Mouse (Mus musculus): ENCODE results near the gene Wnt16.

Wnt16 gene

GRCm38 (mm10) chr6:22327091-22327490, 39.1 kb downstream of the Wnt16 start:
- DNase-seq: peak; percentile 25

- DNase-seq: no peak
These were observed 39.9 kb downstream of the Wnt16 start for GRCm38 (mm10) chr6:22327931-22328330.

- no peak for DNase-seq
These were observed 42.3 kb downstream of the Wnt16 start for GRCm38 (mm10) chr6:22330169-22330960.

GRCm38 (mm10) chr6:22332548-22332947, 44.5 kb downstream of the Wnt16 start:
- no peak for DNase-seq

GRCm38 (mm10) chr6:22339763-22340542, 51.9 kb downstream of the Wnt16 start:
- no peak for DNase-seq

- no peak for DNase-seq
These were observed 52.8 kb downstream of the Wnt16 start for GRCm38 (mm10) chr6:22340779-22341178.

- DNase-seq: no peak
These were observed 55.3 kb downstream of the Wnt16 start for GRCm38 (mm10) chr6:22343292-22343691.

GRCm38 (mm10) chr6:22343706-22344105, 55.7 kb downstream of the Wnt16 start:
- DNase-seq: no peak

GRCm38 (mm10) chr6:22344443-22344842, 56.4 kb downstream of the Wnt16 start:
- no peak for DNase-seq

- DNase-seq: no peak
These were observed 59.3 kb downstream of the Wnt16 start for GRCm38 (mm10) chr6:22347132-22347902.
